Mouse (Mus musculus) erythroblast, embryonic 14.5 days (primary cell): ENCODE measurements around the gene Cdcp2.

Experiments used
- GATA1 ChIP-seq: IDR thresholded peaks from 2 replicates; pipeline ENCODE4 v1.6.1; 2012; ENCODE audit warnings: low read length, inconsistent platforms, mixed read lengths
- TAL1 ChIP-seq: IDR thresholded peaks from 3 replicates; pipeline ENCODE4 v1.6.1; 2012; ENCODE audit warnings: low read length, inconsistent platforms, mixed read lengths

DNA sequence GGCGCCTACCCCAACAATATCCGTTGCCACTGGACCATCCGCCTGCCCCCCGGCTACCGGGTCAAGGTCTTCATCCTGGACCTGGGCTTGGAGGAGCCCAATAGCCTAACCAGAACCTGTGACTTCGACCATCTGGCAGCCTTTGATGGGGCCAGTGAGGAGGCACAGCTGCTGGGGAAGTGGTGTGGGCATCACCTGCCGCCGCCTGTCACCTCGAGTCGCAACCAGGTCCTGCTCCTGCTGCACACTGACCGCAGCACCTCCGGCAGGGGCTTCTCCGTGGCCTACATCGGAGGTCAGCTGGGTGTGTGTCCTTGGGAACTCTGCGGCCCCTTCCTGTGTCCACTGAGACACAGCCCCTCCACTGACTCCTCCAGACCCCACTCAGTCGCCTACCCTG, 10.1 kb downstream of the Cdcp2 start:
- TF ChIP-seq TAL1 (no peak), GATA1 (no peak)
